Mouse (Mus musculus) heart, adult 8-10 months (tissue): ENCODE measurements around the gene Bdnf. TPM values are rescaled to one million over a fixed set of nuclear protein-coding genes. Genes with fewer than 3 reads are reported as not detected.

Experiments used
- DNase-seq: peaks from one replicate; pipeline ENCODE4 v3.0.0; 2022; ENCODE audit warnings: low spot score
- total RNA-seq, 4 experiments: library from RNA; stranded (reverse); gene quantifications; 2 replicates each; pipeline ENCODE4 v1.2.4; 2022

Bdnf gene
- total RNA-seq, 4 experiments from 2014 or later, result 4.2 to 8.0 (median 6.2) TPM

- DNase-seq, result no peak
These were observed 29.6 kb downstream of the Bdnf start for GRCm38 (mm10) chr2:109704053-109704452.

- no peak for DNase-seq
These were observed 32.0 kb downstream of the Bdnf start for GRCm38 (mm10) chr2:109706524-109706923.

GRCm38 (mm10) chr2:109709346-109709745 lies 34.8 kb downstream of the Bdnf start:
- no peak for DNase-seq

GRCm38 (mm10) chr2:109711049-109711448 lies 36.5 kb downstream of the Bdnf start:
- DNase-seq, result no peak

GRCm38 (mm10) chr2:109725261-109725660 lies 50.8 kb downstream of the Bdnf start:
- no peak for DNase-seq

GRCm38 (mm10) chr2:109725831-109726230 lies 51.3 kb downstream of the Bdnf start:
- no peak for DNase-seq

- DNase-seq, result no peak
These were observed 54.7 kb downstream of the Bdnf start for GRCm38 (mm10) chr2:109729221-109729620.

- no peak for DNase-seq
These were observed 58.9 kb downstream of the Bdnf start for GRCm38 (mm10) chr2:109733201-109734039.

- DNase-seq, result no peak
These were observed 59.7 kb downstream of the Bdnf start for GRCm38 (mm10) chr2:109734228-109734627.

GRCm38 (mm10) chr2:109734666-109735065 lies 60.2 kb downstream of the Bdnf start:
- DNase-seq, result no peak

- DNase-seq, result peak; percentile 69
These were observed 60.8 kb downstream of the Bdnf start for GRCm38 (mm10) chr2:109735347-109735746.

- no peak for DNase-seq
These were observed 61.8 kb downstream of the Bdnf start for GRCm38 (mm10) chr2:109736306-109736705.

- DNase-seq, result no peak
These were observed 63.8 kb downstream of the Bdnf start for GRCm38 (mm10) chr2:109738331-109738730.

GRCm38 (mm10) chr2:109743208-109743960 lies 68.9 kb downstream of the Bdnf start:
- DNase-seq, result no peak

GRCm38 (mm10) chr2:109746223-109746622 lies 71.7 kb downstream of the Bdnf start:
- DNase-seq, result no peak

- DNase-seq, result no peak
These were observed 73.9 kb downstream of the Bdnf start for GRCm38 (mm10) chr2:109748412-109748811.

- no peak for DNase-seq
These were observed 74.3 kb downstream of the Bdnf start for GRCm38 (mm10) chr2:109748815-109749214.

- DNase-seq, result no peak
These were observed 75.5 kb downstream of the Bdnf start for GRCm38 (mm10) chr2:109749964-109750363.

GRCm38 (mm10) chr2:109750484-109750883 lies 76.0 kb downstream of the Bdnf start:
- no peak for DNase-seq

- DNase-seq, result no peak
These were observed 81.8 kb downstream of the Bdnf start for GRCm38 (mm10) chr2:109756305-109756704.

GRCm38 (mm10) chr2:109766772-109767171 lies 92.3 kb downstream of the Bdnf start:
- no peak for DNase-seq

GRCm38 (mm10) chr2:109768814-109769213 lies 94.3 kb downstream of the Bdnf start:
- DNase-seq, result no peak

GRCm38 (mm10) chr2:109776374-109776773 lies 101.9 kb downstream of the Bdnf start:
- no peak for DNase-seq
